In genomic region chr10:82990918-82991317, GRCm38 (mm10) we compare ENCODE assay signal across 8 mouse cellular contexts. TPM values are rescaled to one million over a fixed set of nuclear protein-coding genes. Genes with fewer than 3 reads are reported as not detected.
DNase-seq lines count a peak whose midpoint lies in the region; ATAC-seq and TF ChIP-seq lines count a peak whose summit lies in the region.
"Had no signal": no experiment of that assay in that cellular context is flagged by ENCODE, and none has a peak within 500 bp of the region (broad histone marks: within the 10 kb centered on the region; RNA-seq: fewer than 3 reads in every experiment).

No protein-coding gene starts in this region.

- H3K4me2 ChIP-seq in intestine, embryonic 16.5 days (ENCODE audit: low read depth, low read length), result no peak overlapping the region
- H3K4me2 ChIP-seq in lung, embryonic 14.5 days, result peak overlapping the region; percentile 1; the same call in 1 of the 2 replicates

- no peaks in the 10 kb centered on the region for H3K27me3 ChIP-seq in intestine, embryonic 16.5 days (replicated peaks; ENCODE audit: control insufficient read depth, insufficient read depth, low read length)
- no peaks in the 10 kb centered on the region for H3K27me3 ChIP-seq in lung, embryonic 14.5 days (ENCODE audit: insufficient read depth, low read length)

- peaks cover 14% of the 10 kb centered on the region; the same call in 1 of the 2 replicates for H3K4me1 ChIP-seq in intestine, embryonic 16.5 days (ENCODE audit: control insufficient read depth, insufficient read depth, low read length)
- peaks cover 10% of the 10 kb centered on the region; the same call in 1 of the 2 replicates for H3K4me1 ChIP-seq in lung, embryonic 14.5 days (ENCODE audit: insufficient read depth)

- TF ChIP-seq CTCF in lung, embryonic 14.5 days (IDR thresholded peaks at IDR 0.05; ENCODE audit: low read depth), result no peak

- no peak overlapping the region; the same call in 1 of the 2 replicates for H3K27ac ChIP-seq in intestine, embryonic 16.5 days (ENCODE audit: low read length)
- H3K27ac ChIP-seq in lung, embryonic 14.5 days (ENCODE audit: low read depth), result peak overlapping the region; percentile 33; the same call in 1 of the 2 replicates
- H3K27ac ChIP-seq: left cerebral cortex, adult 2 months had no signal

- DNase-seq in Muller cell, postnatal 12 days (ENCODE audit: inconsistent ontology term), result peak; percentile 23
- DNase-seq in adrenal gland, postnatal 36 days, result peak; percentile 64 to 72
- DNase-seq in lung, embryonic 14.5 days, result peak; percentile 82
- DNase-seq in ovary, adult 18-20 months (ENCODE audit: low spot score), result no peak
- no peak for DNase-seq in cerebellum, adult 11 months
- DNase-seq in cerebellum, postnatal 14 days, result no peak

- peak; percentile 37; the same call in 1 of the 2 replicates for ATAC-seq in intestine, embryonic 16.5 days
- ATAC-seq in lung, embryonic 14.5 days (ENCODE audit: insufficient read depth), result no peak

- no peak overlapping the region for H3K9ac ChIP-seq in intestine, embryonic 16.5 days (ENCODE audit: low read depth, low read length)
- H3K9ac ChIP-seq in lung, embryonic 14.5 days, result no peak overlapping the region

- H3K4me3 ChIP-seq in intestine, embryonic 16.5 days (ENCODE audit: low read length), result no peak overlapping the region
- H3K4me3 ChIP-seq in lung, embryonic 14.5 days (ENCODE audit: low read depth, low read length), result no peak overlapping the region
- H3K4me3 ChIP-seq: left cerebral cortex, adult 2 months had no signal

- no peaks in the 10 kb centered on the region for H3K9me3 ChIP-seq in intestine, embryonic 16.5 days (ENCODE audit: control insufficient read depth, low read length)
- H3K9me3 ChIP-seq in lung, embryonic 14.5 days (ENCODE audit: low read depth, low read length), result no peaks in the 10 kb centered on the region

- H3K36me3 ChIP-seq in intestine, embryonic 16.5 days (ENCODE audit: control insufficient read depth, insufficient read depth, low read length), result no peaks in the 10 kb centered on the region
- H3K36me3 ChIP-seq in lung, embryonic 14.5 days (ENCODE audit: insufficient read depth), result no peaks in the 10 kb centered on the region

- 34% methylated on average over 7 of the region's 7 CpGs for WGBS in intestine, embryonic 16.5 days
- WGBS in lung, embryonic 14.5 days, result 17% methylated on average over 7 of the region's 7 CpGs

RNA-seq across cellular contexts. Expression of gene Chst11, which starts 5.6 kb away (rescaled TPM):
- total RNA-seq in adrenal gland, postnatal 36 days (2021), result 10 to 100 TPM; 40.8 to 75.4 TPM
- polyA plus RNA-seq in intestine, embryonic 16.5 days (2015; fragmentation: Nextera tagmentation; extraction: Ambion mirVana), result 0.80 and 0.88 TPM in 2 replicates
- 2.3 and 2.6 TPM in 2 replicates for polyA plus RNA-seq in lung, embryonic 14.5 days (2014; fragmentation: Nextera tagmentation; extraction: Ambion mirVana)

Comparison
In these comparisons a context has a peak if more than half of its experiments do, and no peak if none do; other contexts are left out.
1. DNase-seq: peak in Muller cell, postnatal 12 days (single experiment), adrenal gland, postnatal 36 days (2 of 2) and lung, embryonic 14.5 days (single experiment); none in ovary, adult 18-20 months (single experiment), cerebellum, adult 11 months (single experiment) and cerebellum, postnatal 14 days (0 of 2).